Mouse (Mus musculus) CD8-positive naive resting alpha-beta T cell, adult 2 months (primary cell): ENCODE data around the gene Bex1.

Experiments used
- DNase-seq, 2 experiments: peaks; one replicate each; pipeline ENCODE4 v3.0.0; 2022; ENCODE audit warnings: low read depth in 2 of 2, low spot score in 2 of 2

The Bex1 gene

DNA sequence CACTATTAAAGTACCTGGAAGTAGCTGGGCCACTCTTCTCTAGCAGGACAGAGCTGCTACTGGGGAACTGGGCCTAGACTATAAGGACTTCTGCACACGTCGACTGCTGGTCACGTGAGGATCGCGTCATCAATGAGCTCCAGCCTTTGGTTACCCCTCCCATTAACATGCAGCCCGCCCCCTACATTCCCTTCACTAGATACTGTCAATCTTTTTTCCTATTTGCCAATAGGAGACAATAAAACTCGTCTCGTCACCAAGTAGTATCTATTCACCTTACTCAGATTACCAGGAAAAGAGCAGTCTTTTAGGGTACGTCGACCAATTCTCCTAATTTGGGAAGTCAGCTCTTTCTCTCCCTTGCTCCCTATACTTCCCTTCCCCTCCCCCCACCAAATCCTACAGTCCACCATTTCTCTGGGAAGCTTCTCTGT lies 43.2 kb downstream of the Bex1 start, which contains the start of gene Tceal8:
TSS of gene Tceal8 (minus strand) at position 225 of the 434 bp plus-strand sequence.
- no peak for DNase-seq

DNA sequence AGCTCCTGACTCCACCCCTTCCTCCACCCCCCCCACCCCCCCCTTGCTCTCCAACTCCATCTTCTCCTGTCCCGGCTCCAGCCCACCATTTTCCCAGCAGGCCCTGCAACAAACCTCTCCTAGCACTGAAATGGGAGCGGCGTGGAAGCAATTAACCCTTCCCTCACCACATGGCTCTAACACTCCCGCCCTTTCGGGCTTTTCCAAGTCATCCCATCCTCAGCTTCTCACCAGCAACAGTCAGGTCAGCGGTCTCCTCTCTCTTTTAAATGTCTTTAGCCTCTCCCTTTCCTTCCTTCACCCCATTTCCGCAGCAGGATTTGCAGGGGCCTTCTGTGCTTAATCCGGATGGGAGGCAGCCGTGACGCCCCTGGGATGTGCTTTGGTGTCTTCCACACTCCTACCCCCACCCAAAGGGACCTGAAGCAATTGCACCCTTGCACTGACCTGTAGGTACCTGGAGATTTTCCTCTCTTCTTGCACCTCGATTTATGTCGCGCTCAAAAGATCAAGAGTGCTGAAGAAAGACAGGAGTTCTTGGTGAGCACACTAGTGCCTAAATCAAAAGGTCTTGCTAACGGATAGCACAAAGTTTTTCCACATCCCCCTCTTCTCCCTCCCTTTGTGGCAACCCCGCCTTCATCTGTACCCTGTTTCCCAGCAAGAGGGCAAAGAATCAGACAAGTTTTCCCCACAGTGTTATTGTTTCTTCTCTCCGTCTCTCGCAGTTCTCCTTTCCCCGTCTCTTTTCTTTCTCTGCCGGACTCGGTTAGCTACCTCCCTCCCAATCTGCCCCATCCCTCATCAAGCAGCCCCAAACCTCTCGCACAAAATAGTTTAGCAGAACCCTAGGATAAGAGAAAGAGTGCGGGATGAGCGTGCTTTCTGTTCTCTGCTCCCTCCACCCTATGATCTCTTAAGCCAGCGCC lies 43.9 kb downstream of the Bex1 start:
- DNase-seq: no peak

DNA sequence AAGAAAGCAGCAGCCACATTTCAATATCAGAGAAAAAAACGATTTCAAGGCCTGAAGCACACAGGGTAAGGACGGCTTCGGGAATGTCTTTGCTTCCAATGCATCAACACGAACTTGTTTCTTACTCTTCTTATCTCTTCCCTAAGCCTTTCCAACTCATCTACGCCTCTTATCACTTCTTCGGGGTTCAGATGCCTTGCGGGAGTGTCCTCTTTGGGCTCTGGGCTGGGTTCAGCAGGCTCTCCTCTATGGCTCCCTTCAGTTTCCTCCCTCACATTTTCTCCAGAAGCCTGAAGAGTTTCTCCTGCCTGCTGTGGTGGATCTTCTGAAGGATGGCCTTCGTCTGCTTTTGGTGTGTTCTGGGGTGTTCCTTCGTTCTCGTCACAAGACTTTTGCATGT lies 44.7 kb downstream of the Bex1 start:
- no peak for DNase-seq
